Mouse (Mus musculus) splenic B cell, adult 2 months (primary cell): ENCODE measurements at regions not wholly inside any gene's neighbourhood (a gene's known extent, or its start where the extent isn't known, plus 50 kb on each side); places are given as distances from the start of the nearest gene placed in this dataset.

Experiments used
- DNase-seq: peaks from one replicate; pipeline ENCODE4 v3.0.0-alpha.2; 2011; ENCODE audit warnings: low read depth, low spot score
- H3K27me3 ChIP-seq: 2 replicates; pipeline ENCODE4 v1.6.1; 2012; ENCODE audit warnings: mild to moderate bottlenecking, low read length, moderate library complexity, mixed read lengths; ENCODE audit not compliant: control insufficient read depth, poor library complexity, insufficient read depth, severe bottlenecking
- H3K36me3 ChIP-seq: 2 replicates; pipeline ENCODE4 v1.6.1; 2012; ENCODE audit warnings: mild to moderate bottlenecking, low read length, moderate library complexity, mixed read lengths; ENCODE audit not compliant: control insufficient read depth, poor library complexity, insufficient read depth, severe bottlenecking

DNA sequence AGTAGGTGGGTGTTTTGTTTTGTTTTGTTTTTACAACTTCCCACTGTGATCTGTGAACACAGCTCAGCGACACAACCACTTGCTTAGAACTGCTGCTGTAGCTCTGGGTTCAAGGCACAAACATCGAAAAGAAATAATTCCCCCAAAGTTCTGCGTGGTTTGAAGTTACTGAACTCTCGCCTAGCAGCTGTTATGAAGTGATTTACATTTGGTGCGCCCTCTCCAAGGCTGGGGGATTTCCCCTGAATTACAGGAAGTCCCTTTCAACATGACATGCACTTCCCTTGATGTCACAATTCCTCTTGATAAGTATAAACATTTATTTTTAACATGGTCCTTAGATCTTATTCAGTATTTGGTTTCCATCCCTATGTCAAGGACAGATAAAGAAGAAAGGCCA is 336.3 kb upstream of the Adgrl2 start:
- 0 out of 2 replicates have a peak, but pooled peaks cover 2% of the 10 kb centered on the region for H3K36me3 ChIP-seq
- peak; percentile 89 for DNase-seq
- H3K27me3 ChIP-seq: no peaks in the 10 kb centered on the region

- DNase-seq: no peak
- H3K36me3 ChIP-seq: 0 out of 2 replicates have a peak, but pooled peaks cover 2% of the 10 kb centered on the region
- no peaks in the 10 kb centered on the region for H3K27me3 ChIP-seq
Measured at GRCm38 (mm10) chr3:149324088-149324487, 333.7 kb upstream of the Adgrl2 start.

- DNase-seq: no peak
- Histone ChIP-seq H3K36me3 (no peaks in the 10 kb centered on the region), H3K27me3 (no peaks in the 10 kb centered on the region)
Measured at GRCm38 (mm10) chr3:149318728-149319127, 328.4 kb upstream of the Adgrl2 start.

GRCm38 (mm10) chr3:149314258-149314657 is 323.9 kb upstream of the Adgrl2 start:
- H3K36me3 ChIP-seq: no peaks in the 10 kb centered on the region
- no peaks in the 10 kb centered on the region for H3K27me3 ChIP-seq
- no peak for DNase-seq

GRCm38 (mm10) chr3:149313217-149313616 is 322.9 kb upstream of the Adgrl2 start:
- no peak for DNase-seq
- H3K27me3 ChIP-seq: no peaks in the 10 kb centered on the region
- H3K36me3 ChIP-seq: no peaks in the 10 kb centered on the region

DNA sequence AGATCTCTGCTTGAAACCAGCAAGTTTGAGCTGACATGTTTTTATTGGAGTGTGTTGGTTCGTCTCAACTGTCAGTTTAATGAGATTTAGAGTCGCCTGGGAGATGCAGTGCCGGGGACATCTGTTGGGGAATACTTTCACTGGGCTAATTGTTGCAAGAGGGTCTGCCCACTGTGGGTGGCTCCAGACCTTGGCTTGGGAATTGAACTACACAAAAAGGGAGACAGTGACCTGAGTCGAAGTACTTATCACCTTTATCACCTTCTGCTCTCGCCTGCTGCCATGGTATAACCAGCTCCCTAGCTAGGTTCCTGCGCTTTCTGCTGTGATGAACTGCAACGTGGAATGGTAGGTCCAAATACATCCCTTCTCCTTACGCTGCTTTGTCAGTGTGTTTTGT is 321.2 kb upstream of the Adgrl2 start:
- Histone ChIP-seq H3K36me3 (no peaks in the 10 kb centered on the region), H3K27me3 (no peaks in the 10 kb centered on the region)
- DNase-seq: no peak

DNA sequence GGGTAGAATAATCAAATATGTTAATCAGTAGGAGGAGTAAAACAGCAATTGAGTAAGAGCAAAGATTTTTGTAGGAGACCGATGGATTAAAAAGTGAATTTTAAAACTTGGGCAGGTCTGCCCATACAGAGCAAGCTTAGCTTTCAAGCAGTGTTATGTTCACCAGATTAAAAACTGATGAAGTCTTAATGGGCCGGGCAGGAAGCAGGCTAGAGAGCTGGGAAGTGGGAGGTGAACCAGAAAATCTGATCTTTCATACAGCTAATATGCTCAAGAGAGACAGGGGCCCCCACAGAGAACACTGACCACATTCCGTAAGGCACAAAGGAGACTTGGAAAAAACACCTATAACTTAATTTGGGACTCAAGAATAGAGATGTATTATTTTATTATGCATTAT is 316.4 kb upstream of the Adgrl2 start:
- Histone ChIP-seq H3K36me3 (no peaks in the 10 kb centered on the region), H3K27me3 (no peaks in the 10 kb centered on the region)
- no peak for DNase-seq

- no peak for DNase-seq
- H3K27me3 ChIP-seq: no peaks in the 10 kb centered on the region
- H3K36me3 ChIP-seq: no peaks in the 10 kb centered on the region
Measured at GRCm38 (mm10) chr3:149306291-149306690, 315.9 kb upstream of the Adgrl2 start.

DNA sequence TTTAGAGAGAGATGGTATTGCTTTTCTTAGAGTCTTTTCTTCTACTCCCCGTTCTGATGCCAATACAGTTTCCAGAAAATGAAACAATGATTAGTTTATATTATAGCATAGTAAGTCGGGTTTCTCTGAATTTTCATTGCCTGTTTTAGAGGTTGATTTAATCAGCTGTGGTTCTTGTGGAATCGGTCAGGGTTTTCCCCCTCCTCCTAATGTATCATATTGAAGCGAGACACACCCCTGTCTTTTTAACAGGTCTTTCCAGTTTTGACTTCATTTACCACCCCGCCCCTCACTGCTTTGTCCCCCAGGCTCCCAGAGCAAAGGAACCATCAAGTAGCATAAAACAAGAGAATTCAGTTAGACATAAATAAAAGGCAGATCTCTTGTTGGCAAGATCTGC is 315.1 kb upstream of the Adgrl2 start:
- DNase-seq: peak; percentile 19
- H3K27me3 ChIP-seq: no peaks in the 10 kb centered on the region
- no peaks in the 10 kb centered on the region for H3K36me3 ChIP-seq

- no peaks in the 10 kb centered on the region for H3K36me3 ChIP-seq
- no peaks in the 10 kb centered on the region for H3K27me3 ChIP-seq
- DNase-seq: peak; percentile 33
Measured at GRCm38 (mm10) chr3:149305011-149305413, 314.7 kb upstream of the Adgrl2 start.

DNA sequence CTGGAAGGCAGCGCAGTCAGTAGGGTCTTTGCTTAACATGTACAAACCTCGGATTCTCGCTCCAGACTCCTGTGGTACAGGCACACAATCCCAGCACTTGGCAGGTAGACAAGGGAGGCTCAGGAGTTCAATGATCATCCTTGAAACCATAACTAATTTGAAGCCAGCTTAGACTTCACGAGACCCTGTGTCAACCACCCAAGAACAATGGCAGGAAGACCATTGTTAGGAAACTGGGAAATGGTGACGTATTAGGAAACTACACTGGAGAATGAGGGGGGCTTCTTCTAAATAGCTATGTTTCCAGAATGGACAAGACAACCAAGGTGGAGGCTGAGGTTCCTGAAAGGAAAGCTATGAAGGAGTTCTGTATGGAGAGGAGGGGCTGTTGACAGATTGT is 313.1 kb upstream of the Adgrl2 start:
- no peaks in the 10 kb centered on the region for H3K36me3 ChIP-seq
- no peak for DNase-seq
- H3K27me3 ChIP-seq: no peaks in the 10 kb centered on the region

- H3K36me3 ChIP-seq: no peaks in the 10 kb centered on the region
- no peak for DNase-seq
- no peaks in the 10 kb centered on the region for H3K27me3 ChIP-seq
Measured at GRCm38 (mm10) chr3:149300002-149300401, 309.6 kb upstream of the Adgrl2 start.

- no peaks in the 10 kb centered on the region for H3K27me3 ChIP-seq
Measured at GRCm38 (mm10) chr3:149296419-149296962, 306.1 kb upstream of the Adgrl2 start.

DNA sequence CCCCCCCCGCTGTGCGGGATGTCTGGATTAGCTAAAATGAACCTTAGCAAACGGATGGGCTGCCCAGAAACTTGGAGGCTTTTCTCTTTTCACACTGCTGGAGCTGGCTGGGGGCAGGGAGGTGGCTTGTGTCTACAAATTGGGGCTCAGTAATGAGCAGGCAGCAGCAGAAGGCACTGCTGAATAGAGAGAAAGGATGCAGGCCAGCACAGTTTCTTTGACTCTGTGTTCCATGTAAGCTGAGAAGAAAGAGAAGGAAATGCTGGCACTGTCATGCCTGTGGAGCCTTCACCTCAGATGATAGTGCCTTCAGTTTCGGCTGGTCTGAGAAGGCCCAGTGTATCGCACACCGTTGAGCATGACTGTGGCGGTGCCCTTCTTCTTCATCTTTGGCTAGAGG is 305.6 kb upstream of the Adgrl2 start:
- H3K36me3 ChIP-seq: no peaks in the 10 kb centered on the region
- H3K27me3 ChIP-seq: no peaks in the 10 kb centered on the region
- DNase-seq: peak; percentile 30

More at GRCm38 (mm10) chr3:149296419-149296962, 306.1 kb upstream of the Adgrl2 start:
- no peak for DNase-seq
- H3K36me3 ChIP-seq: no peaks in the 10 kb centered on the region

DNA sequence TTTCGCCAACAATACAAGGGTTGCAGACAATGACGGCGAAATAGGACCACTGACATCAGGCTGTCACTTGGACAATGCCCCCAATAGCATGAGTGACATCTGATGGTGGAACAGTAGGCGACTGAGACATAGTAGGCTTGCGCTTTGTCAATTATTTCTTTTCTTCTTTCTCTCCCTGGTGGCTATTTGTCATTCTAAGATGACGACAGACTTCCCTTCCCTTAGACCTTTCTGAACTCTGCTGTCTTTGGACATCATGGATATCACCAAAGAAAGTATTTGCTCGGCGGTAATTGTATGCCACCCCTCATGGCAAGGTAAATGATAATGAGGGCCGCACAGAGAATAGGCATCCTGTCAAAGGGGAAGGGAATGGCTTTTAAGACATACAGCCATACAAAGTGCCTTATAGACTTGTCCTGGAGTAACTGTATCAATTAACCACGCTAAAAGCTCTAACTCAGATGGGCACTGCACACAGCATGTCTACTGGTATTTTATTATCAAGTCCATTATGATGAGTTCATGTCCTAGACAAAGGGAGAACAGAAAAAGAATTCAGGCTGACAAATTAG is 305.0 kb upstream of the Adgrl2 start:
- H3K27me3 ChIP-seq: no peaks in the 10 kb centered on the region

GRCm38 (mm10) chr3:149294445-149294844 is 304.1 kb upstream of the Adgrl2 start:
- no peak for DNase-seq

More for the DNA sequence above, 305.0 kb upstream of the Adgrl2 start:
- H3K36me3 ChIP-seq: no peaks in the 10 kb centered on the region
- no peak for DNase-seq

More at GRCm38 (mm10) chr3:149294445-149294844, 304.1 kb upstream of the Adgrl2 start:
- Histone ChIP-seq H3K36me3 (no peaks in the 10 kb centered on the region), H3K27me3 (no peaks in the 10 kb centered on the region)
